Mouse (Mus musculus): ENCODE measurements around the gene Klrc2. TPM values are rescaled to one million over a fixed set of nuclear protein-coding genes. Genes with fewer than 3 reads are reported as not detected.
"Not testable (repeated sequence)": the region's sequence is repeated elsewhere in the genome, so short reads cannot be mapped to it uniquely, and the experiment has no call there.

The Klrc2 gene
- polyA plus RNA-seq (2015; fragmentation: Nextera tagmentation; extraction: Ambion mirVana): not detected in 2 replicates

DNA sequence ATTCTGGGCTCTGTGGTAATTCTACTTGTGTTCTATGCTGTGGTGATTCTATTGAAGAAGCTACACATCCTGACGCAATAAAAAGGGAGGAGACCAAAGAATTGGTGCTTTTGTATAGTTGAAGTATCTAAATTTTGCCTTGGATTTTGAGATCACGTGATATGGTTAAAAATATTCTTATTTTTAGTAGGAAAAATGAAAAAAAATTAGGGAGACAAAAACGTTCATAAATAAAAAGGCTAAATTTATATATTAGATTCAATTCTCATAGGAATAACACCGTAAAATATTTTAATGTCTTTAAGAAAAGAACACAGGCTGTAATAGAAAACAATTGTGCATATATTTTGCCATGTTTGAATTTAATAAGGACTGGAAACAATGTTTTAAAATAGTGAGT lies at the start of gene Klrc2:
Gene Klrc2 (minus strand): TSS at position 101 of the 400 bp plus-strand sequence.
- H3K4me2 ChIP-seq; H3K27ac ChIP-seq; H3K9ac ChIP-seq; H3K36me3 ChIP-seq (ENCODE audit: poor library complexity, severe bottlenecking); H3K27me3 ChIP-seq; ATAC-seq; H3K9me3 ChIP-seq (replicated peaks); H3K4me3 ChIP-seq; H3K4me1 ChIP-seq: not testable (repeated sequence)
- WGBS: 79% methylated on average over 4 of the region's 4 CpGs

DNA sequence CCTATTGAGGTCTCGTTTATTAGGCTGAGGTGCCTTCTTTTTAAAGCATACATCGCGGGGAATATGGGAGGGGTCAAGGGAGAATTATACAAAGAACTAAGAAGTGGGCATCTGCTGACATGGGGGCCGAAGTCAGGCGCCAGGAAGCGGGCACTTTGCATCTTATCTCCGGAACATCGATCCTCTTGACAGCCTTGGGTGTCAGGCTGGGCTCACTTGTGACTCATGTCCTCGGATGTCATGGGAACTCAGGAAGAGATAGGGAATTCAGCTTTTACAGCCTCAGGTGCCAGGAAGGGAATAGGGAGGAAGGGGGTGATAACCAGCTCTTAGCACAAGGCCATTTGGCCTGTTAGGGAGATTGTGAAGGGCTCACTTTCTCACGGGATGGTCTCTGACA lies 30.9 kb upstream of the Klrc2 start:
- H3K9me3 ChIP-seq (replicated peaks): peaks cover 11% of the 10 kb centered on the region; the same call in 1 of the 2 replicates
- H3K4me3 ChIP-seq; H3K27ac ChIP-seq; H3K4me2 ChIP-seq; H3K9ac ChIP-seq; ATAC-seq; H3K27me3 ChIP-seq; H3K36me3 ChIP-seq (ENCODE audit: poor library complexity, severe bottlenecking); H3K4me1 ChIP-seq: not testable (repeated sequence)
- WGBS: 87% methylated on average over 10 of the region's 10 CpGs

DNA sequence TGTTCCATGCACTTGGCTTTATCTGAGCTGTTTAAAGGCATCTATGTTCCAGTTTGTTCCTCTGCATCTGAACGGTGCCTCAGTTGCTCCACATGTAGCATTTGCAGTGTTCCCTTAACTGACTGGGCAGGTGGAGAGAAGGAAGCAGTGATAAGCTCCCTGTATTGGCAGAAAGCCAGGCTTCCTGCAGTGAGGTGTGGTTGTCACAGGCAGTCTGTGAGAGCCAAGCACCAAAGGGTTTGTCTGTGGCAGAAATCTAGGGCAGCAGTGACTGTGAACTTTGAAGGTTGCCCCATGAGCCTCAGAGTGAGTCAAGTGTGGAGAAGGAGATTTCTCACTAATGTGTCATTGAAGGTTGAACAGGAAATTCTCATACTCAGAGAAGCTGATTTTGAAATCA lies 19.9 kb upstream of the Klrc2 start:
- WGBS: 92% methylated on average over 1 of the region's 1 CpGs
- no peak for ATAC-seq
- Histone ChIP-seq H3K9me3 (replicated peaks) (no peaks in the 10 kb centered on the region), H3K9ac (no peak overlapping the region), H3K4me3 (no peak overlapping the region), H3K27me3 (no peaks in the 10 kb centered on the region), H3K36me3 (ENCODE audit: poor library complexity, severe bottlenecking) (no peaks in the 10 kb centered on the region), H3K27ac (no peak overlapping the region), H3K4me1 (no peaks in the 10 kb centered on the region), H3K4me2 (no peak overlapping the region)

DNA sequence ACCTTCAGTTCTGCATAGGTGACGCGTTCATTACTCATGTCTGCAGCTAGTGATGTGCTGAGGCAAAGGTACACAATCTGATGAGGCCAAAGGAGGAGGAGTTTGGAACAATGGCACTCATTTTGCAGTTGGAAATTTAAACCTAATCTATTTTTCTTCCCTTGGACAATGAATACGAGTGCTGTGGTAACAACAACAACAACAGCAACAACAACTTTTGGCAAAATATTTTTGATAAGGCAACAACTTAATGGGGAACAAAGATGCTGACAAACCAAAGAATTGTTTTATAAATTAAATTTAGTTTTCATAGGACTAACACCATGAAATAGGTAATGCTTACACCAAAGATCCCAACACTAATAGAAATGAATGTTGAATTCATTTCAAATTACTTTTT lies 18.4 kb upstream of the Klrc2 start, which contains the start of gene Klrc1:
Gene Klrc1 (minus strand): TSS at position 101 of the 400 bp plus-strand sequence.
- no peak for ATAC-seq
- 86% methylated on average over 3 of the region's 3 CpGs for WGBS
- H3K4me2 ChIP-seq: no peak within 1 kb of the TSS
- no peaks in the 10 kb centered on the region for H3K36me3 ChIP-seq (ENCODE audit: poor library complexity, severe bottlenecking)
- no peaks in the 10 kb centered on the region for H3K9me3 ChIP-seq (replicated peaks)
- H3K27ac ChIP-seq: no peak within 1 kb of the TSS
- no peaks in the 10 kb centered on the region for H3K4me1 ChIP-seq
- no peak within 1 kb of the TSS for H3K4me3 ChIP-seq
- no peak within 1 kb of the TSS for H3K9ac ChIP-seq
- no peaks in the 10 kb centered on the region for H3K27me3 ChIP-seq

DNA sequence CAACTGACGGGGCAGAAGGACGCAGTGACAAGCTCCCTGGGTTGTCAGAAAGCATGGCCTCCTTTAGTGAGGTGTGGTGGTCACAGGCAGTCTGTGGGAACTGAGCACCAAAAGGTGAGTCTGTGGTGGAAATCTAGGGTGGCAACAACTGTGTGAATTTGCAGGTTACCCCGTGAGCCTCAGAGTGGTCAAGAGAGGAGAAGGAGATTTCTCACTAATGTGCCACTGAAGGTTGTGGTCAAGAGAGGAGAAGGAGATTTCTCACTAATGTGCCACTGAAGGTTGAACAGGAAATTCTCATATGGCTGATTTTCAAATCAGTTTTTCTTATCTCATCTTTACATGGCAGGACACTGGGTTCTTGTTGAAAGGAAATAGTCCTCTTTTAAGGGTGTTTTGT lies 812 bp upstream of the Klrc2 start:
- H3K4me2 ChIP-seq; H3K27me3 ChIP-seq; H3K9ac ChIP-seq; H3K4me1 ChIP-seq; H3K27ac ChIP-seq; ATAC-seq; H3K4me3 ChIP-seq; H3K9me3 ChIP-seq (replicated peaks); H3K36me3 ChIP-seq (ENCODE audit: poor library complexity, severe bottlenecking): not testable (repeated sequence)
- WGBS: 60% methylated on average over 1 of the region's 3 CpGs

DNA sequence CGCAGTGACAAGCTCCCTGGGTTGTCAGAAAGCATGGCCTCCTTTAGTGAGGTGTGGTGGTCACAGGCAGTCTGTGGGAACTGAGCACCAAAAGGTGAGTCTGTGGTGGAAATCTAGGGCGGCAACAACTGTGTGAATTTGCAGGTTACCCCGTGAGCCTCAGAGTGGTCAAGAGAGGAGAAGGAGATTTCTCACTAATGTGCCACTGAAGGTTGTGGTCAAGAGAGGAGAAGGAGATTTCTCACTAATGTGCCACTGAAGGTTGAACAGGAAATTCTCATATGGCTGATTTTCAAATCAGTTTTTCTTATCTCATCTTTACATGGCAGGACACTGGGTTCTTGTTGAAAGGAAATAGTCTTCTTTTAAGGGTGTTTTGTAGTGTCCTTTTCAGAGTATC lies 16.4 kb downstream of the Klrc2 start:
- H3K4me1 ChIP-seq: not testable (repeated sequence)

DNA sequence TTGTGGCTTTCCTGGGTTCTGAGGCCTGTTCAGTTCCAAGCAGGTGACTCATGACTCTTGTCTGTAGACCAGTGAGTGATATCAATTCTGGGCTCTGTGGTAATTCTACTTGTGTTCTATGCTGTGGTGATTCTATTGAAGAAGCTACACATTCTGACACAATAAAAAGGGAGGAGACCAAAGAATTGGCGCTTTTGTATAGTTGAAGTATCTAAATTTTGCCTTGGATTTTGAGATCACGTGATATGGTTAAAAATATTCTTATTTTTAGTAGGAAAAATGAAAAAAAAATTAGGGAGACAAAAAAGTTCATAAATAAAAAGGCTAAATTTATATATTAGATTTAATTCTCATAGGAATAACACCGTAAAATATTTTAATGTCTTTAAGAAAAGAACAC lies 17.3 kb downstream of the Klrc2 start, which contains the start of gene Klrc3:
Gene Klrc3 (minus strand): TSS at position 101 of the 400 bp plus-strand sequence.
- not testable (repeated sequence) for H3K4me1 ChIP-seq, H3K9ac ChIP-seq
- WGBS: 84% methylated on average over 3 of the region's 3 CpGs

More for the DNA sequence above, 16.4 kb downstream of the Klrc2 start:
- H3K36me3 ChIP-seq (ENCODE audit: poor library complexity, severe bottlenecking); H3K9me3 ChIP-seq (replicated peaks); H3K4me2 ChIP-seq; H3K27me3 ChIP-seq; H3K9ac ChIP-seq; H3K27ac ChIP-seq; ATAC-seq; H3K4me3 ChIP-seq: not testable (repeated sequence)
- WGBS: 100% methylated on average over 1 of the region's 3 CpGs

DNA sequence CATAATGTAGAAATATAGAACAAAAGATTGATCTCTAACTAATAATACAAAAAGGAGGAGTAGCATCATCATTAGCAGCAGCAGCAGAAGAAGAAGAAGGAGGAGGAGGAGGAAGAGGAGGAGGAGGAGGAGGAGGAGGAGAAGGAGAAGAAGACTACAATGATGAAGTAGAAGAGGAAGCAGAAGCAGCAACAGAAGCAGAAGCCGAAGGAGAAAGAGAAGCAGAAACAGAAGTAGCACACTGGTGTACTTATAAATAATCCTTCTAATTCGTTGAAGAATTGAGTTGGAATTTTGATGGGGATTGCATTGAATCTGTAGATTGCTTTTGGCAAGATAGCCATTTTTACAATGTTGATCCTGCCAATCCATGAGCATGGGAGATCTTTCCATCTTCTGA lies 29.4 kb downstream of the Klrc2 start:
- 93% methylated on average over 2 of the region's 2 CpGs for WGBS

More for the DNA sequence above, 17.3 kb downstream of the Klrc2 start, which contains the start of gene Klrc3:
- ATAC-seq; H3K27me3 ChIP-seq; H3K27ac ChIP-seq; H3K4me3 ChIP-seq; H3K36me3 ChIP-seq (ENCODE audit: poor library complexity, severe bottlenecking); H3K4me2 ChIP-seq; H3K9me3 ChIP-seq (replicated peaks): not testable (repeated sequence)

DNA sequence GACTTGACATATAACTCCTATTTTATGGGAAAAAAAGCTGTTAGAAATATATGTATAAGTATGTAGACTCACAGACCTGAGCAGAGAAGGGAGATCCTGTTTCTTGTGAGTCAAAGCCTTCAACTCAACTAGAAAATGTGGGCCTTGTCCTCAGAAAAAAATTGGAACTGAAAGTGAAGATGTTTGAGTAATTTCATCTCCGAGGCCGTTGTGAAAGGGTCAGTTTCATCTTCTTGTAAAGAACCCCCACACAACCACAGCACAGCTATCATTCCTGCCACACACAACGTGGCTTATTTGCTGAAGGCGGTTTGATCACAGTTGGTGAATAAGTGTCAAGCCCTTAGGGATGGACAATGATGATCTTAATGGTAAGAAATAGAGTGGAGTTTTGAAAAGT lies 36.8 kb downstream of the Klrc2 start, which contains the start of gene Klrk1:
Gene Klrk1 (minus strand): TSS at position 130 of the 400 bp plus-strand sequence.
- no peak for ATAC-seq
- no peaks in the 10 kb centered on the region for H3K36me3 ChIP-seq (ENCODE audit: poor library complexity, severe bottlenecking)
- no peak within 1 kb of the TSS for H3K4me3 ChIP-seq
- no peaks in the 10 kb centered on the region for H3K27me3 ChIP-seq
- H3K9ac ChIP-seq: no peak within 1 kb of the TSS
- H3K27ac ChIP-seq: no peak within 1 kb of the TSS
- WGBS: 83% methylated on average over 4 of the region's 4 CpGs
- H3K4me1 ChIP-seq: no peaks in the 10 kb centered on the region
- H3K4me2 ChIP-seq: no peak within 1 kb of the TSS
- no peaks in the 10 kb centered on the region for H3K9me3 ChIP-seq (replicated peaks)

More for the DNA sequence above, 29.4 kb downstream of the Klrc2 start:
- H3K36me3 ChIP-seq (ENCODE audit: poor library complexity, severe bottlenecking); H3K27me3 ChIP-seq; H3K4me2 ChIP-seq; H3K27ac ChIP-seq; H3K9ac ChIP-seq; H3K4me3 ChIP-seq; H3K4me1 ChIP-seq; H3K9me3 ChIP-seq (replicated peaks); ATAC-seq: not testable (repeated sequence)

DNA sequence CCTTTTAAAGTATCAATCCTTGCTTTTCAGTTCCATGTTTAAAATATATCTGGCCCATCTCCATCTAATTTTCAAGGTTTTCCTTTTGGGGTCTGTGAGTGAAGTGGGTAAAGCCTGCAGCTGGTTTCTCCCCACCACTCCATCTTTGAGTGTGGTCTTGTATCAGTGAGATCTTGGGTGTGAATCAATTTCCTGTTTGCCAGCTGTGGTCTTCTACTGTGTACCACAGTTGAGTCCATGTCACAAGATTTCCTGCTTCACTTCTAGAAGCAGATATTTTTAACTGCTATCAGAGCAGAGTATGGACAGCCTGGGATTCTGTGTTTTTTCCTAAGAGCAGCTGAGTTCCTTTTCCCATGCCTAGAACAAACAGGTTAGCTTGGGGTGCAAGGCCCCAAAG lies 52.1 kb downstream of the Klrc2 start:
- Histone ChIP-seq H3K4me2 (no peak overlapping the region), H3K4me3 (no peak overlapping the region), H3K27me3 (no peaks in the 10 kb centered on the region), H3K27ac (no peak overlapping the region), H3K9ac (no peak overlapping the region), H3K36me3 (ENCODE audit: poor library complexity, severe bottlenecking) (no peaks in the 10 kb centered on the region), H3K9me3 (replicated peaks) (no peaks in the 10 kb centered on the region), H3K4me1 (no peaks in the 10 kb centered on the region)
- ATAC-seq: no peak

Small RNA genes lying within 50 kb of the gene (microRNA-seq; reads per million reads assigned to microRNA genes)
- not detected for gene Mir680-1

Other genes with a start within 250 kb of the Klrc2 start
- gene Clec1a, start 208.7 kb downstream of the Klrc2 start, polyA plus RNA-seq (2015; fragmentation: Nextera tagmentation; extraction: Ambion mirVana): 0.89 and 1.1 TPM in 2 replicates
- gene Olr1, start 153.5 kb downstream of the Klrc2 start, polyA plus RNA-seq (2015; fragmentation: Nextera tagmentation; extraction: Ambion mirVana): not detected in 2 replicates
- gene Tmem52b, start 148.1 kb downstream of the Klrc2 start, polyA plus RNA-seq (2015; fragmentation: Nextera tagmentation; extraction: Ambion mirVana): not detected in 2 replicates
- 125 and 126 TPM in 2 replicates for gene Gabarapl1, start 127.5 kb downstream of the Klrc2 start, polyA plus RNA-seq (2015; fragmentation: Nextera tagmentation; extraction: Ambion mirVana)
- gene Klre1, start 82.8 kb downstream of the Klrc2 start, polyA plus RNA-seq (2015; fragmentation: Nextera tagmentation; extraction: Ambion mirVana): not detected in 2 replicates
- not detected in 2 replicates for gene Klrd1, start 68.9 kb downstream of the Klrc2 start, polyA plus RNA-seq (2015; fragmentation: Nextera tagmentation; extraction: Ambion mirVana)
- 0.14 and 0.18 TPM in 2 replicates for gene Klrk1, start 36.8 kb downstream of the Klrc2 start, polyA plus RNA-seq (2015; fragmentation: Nextera tagmentation; extraction: Ambion mirVana)
- not detected in 2 replicates for gene Klrc3, start 17.4 kb downstream of the Klrc2 start, polyA plus RNA-seq (2015; fragmentation: Nextera tagmentation; extraction: Ambion mirVana)
- not detected in 2 replicates for gene Klrc1, start 18.3 kb upstream of the Klrc2 start, polyA plus RNA-seq (2015; fragmentation: Nextera tagmentation; extraction: Ambion mirVana)
- not detected in 2 replicates for gene Klri1, start 56.4 kb upstream of the Klrc2 start, polyA plus RNA-seq (2015; fragmentation: Nextera tagmentation; extraction: Ambion mirVana)
- gene Klri2, start 79.8 kb upstream of the Klrc2 start, polyA plus RNA-seq (2015; fragmentation: Nextera tagmentation; extraction: Ambion mirVana): not detected in 2 replicates
- not detected in 2 replicates for gene Gm156, start 123.6 kb upstream of the Klrc2 start, polyA plus RNA-seq (2015; fragmentation: Nextera tagmentation; extraction: Ambion mirVana)
- gene Gm17631, start 202.0 kb upstream of the Klrc2 start, polyA plus RNA-seq (2015; fragmentation: Nextera tagmentation; extraction: Ambion mirVana): not detected in 2 replicates
- not detected in 2 replicates for gene Klra17, start 216.0 kb upstream of the Klrc2 start, polyA plus RNA-seq (2015; fragmentation: Nextera tagmentation; extraction: Ambion mirVana)